Mouse (Mus musculus) adrenal gland, adult (tissue): Measurements from ENCODE around the gene Znrd1as.
A peak's percentile ranks its signal among the peaks of the same experiment; 100 is the strongest.
"Not testable (repeated sequence)": the region's sequence is repeated elsewhere in the genome, so short reads cannot be mapped to it uniquely, and the experiment has no call there.

Experiments
- DNase-seq, 2 experiments: peaks; one replicate each; pipeline ENCODE4 v3.0.0; 2022 to 2023; ENCODE audit warnings: low spot score in 1 of 2; ENCODE audit not compliant: inconsistent age in 2 of 2

The Znrd1as gene

GRCm38 (mm10) chr17:36949265-36949664 is 9.1 kb upstream of the Znrd1as start:
- DNase-seq, result no peak

GRCm38 (mm10) chr17:36950981-36951947 is 7.1 kb upstream of the Znrd1as start, which contains the start of gene Ppp1r11:
TSS of gene Ppp1r11 (minus strand) at chr17:36951741.
- peak; percentile 98 to 99 for DNase-seq

GRCm38 (mm10) chr17:36952631-36953030 is 5.8 kb upstream of the Znrd1as start:
- no peak for DNase-seq

DNA sequence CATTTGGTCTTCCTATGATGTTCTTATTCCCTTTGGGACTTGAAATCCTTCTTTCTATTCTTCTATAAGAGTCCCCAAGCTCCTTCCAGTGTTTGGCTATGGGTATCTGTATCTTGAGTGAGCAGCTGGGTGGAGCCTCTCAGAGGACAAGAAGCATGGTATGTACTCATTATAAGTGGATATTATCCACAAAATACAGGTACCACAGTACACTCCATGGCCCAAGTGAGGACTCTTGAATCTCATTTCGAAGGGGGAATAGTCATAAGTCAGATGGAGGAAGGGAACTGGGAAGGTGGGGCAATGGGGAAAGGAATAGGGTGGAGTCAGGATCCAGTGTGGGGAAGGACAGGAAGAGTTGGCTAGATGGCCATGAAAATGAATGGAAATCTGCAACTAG is 5.3 kb upstream of the Znrd1as start:
- no peak for DNase-seq

DNA sequence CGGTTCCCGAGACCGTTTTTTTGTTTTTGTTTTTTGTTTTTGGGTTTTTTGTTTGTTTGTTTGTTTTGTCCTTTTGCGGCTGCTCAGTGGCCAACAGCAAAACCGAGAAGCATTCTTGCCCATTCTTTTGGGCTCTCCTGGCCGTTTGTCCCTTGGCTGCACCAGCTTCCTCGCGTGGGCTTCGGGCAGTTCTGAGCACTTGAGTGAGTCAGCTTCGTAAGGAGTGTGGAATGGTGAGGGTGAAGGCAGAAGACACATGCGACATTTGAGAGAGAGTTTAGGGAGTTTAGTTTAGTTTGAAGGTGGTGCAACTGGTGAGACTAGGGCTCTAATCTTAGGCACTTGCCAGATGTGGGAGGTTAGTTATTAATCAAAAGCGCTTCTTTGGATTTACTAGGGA is 492 bp downstream of the Znrd1as start:
- no peak for DNase-seq

GRCm38 (mm10) chr17:36961125-36961524 is 2.7 kb downstream of the Znrd1as start:
- DNase-seq, result no peak

DNA sequence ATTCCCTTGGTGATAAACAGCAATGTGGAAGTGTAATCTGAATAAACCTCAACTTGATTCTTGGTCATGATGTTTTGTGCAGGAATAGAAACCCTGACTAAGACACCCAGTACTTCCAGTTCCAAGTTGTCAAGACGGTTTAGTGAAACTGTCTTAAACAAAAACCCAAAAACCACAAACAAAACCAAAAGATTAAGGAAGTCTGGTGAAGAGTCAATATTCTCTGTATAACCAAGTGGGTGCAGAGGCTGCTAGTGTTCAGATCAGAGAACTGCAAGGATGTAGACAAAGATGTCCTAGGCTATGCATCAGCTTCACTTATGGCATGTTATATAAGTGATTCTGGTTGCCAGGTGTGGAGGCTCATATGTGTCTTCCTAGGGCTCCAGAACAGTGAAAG is 8.5 kb downstream of the Znrd1as start:
- no peak for DNase-seq

GRCm38 (mm10) chr17:36970316-36970890 is 12.0 kb downstream of the Znrd1as start:
- DNase-seq, result no peak

DNA sequence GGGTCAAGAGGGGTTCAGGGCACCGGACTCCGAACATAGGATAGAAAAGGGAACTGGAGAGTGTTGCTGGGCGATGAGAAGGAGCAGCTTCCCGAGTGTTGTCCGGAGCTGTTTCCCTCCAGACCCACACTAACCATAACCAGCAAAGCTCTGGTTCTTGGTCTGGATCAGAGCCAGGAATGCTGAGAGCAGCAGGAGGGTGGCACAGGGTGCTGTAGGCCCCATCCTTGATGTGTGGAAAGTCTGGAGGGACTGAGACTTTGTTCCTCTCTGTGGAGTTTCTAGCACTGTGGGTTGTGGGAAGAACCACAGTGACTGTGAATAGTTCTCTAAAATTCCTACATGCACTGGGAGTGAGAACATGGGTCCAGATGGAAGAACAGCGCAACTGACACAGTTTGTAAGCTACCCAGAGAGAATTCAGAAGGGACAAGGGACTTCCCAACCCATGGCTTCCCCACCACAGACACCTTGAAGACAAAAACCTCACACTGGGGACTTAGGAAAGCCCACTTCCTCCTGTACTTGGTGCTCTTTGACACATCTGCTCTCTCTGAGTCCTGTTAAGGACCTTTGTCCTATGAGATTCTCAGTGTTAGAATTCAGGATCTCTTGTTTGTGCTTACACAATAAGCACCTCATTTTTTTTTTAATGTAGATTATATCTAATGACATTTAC is 12.9 kb downstream of the Znrd1as start:
- DNase-seq, result no peak

DNA sequence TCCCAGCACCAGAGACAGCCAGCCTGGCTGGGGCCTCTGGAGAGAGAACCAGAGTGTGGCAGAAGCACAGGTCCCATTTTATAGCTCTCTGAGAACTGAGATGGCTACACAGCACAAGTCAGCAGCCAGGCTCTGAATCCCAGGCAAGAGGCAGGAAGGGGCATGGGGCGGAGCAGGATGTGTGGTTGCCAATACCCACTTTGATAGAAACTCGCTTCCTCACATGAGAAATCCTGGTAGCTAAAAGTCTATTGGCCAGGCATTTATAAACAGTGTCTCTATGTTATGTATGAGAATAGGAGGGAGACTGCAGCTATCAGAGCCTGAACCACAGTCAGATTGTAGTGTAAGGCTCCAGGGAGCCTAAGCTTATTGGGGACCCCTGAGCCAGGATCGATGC is 14.4 kb downstream of the Znrd1as start:
- DNase-seq, result no peak

- DNase-seq, result no peak
Measured at GRCm38 (mm10) chr17:36973271-36973787, 14.9 kb downstream of the Znrd1as start.

- DNase-seq, result peak in 1 of 2 experiments; percentile 27
Measured at GRCm38 (mm10) chr17:36981221-36981813, 22.9 kb downstream of the Znrd1as start, which contains the start of gene 2410137M14Rik. TSS of gene 2410137M14Rik (minus strand) at chr17:36981237.

DNA sequence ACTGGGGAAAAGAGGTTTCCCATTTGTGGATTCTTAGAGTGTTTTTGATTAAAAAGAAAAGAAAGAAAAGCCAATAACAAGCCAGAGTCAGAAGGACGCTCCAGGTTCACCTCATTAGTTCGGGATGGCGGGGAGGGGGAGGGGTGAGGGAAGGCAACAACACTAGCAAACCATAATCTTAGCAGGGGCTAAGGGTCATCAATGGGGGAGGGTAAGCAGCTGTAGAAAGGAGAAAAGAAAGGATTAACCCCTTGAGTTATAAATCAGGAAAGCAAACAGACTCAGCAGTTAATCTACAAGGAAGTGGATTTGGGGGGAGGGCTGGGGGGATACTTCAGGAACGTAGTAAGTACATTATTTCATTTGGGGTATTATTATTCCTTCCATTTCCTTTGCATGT is 23.5 kb downstream of the Znrd1as start:
- no peak for DNase-seq

- DNase-seq, result no peak
Measured at GRCm38 (mm10) chr17:36982253-36983155, 24.1 kb downstream of the Znrd1as start.

DNA sequence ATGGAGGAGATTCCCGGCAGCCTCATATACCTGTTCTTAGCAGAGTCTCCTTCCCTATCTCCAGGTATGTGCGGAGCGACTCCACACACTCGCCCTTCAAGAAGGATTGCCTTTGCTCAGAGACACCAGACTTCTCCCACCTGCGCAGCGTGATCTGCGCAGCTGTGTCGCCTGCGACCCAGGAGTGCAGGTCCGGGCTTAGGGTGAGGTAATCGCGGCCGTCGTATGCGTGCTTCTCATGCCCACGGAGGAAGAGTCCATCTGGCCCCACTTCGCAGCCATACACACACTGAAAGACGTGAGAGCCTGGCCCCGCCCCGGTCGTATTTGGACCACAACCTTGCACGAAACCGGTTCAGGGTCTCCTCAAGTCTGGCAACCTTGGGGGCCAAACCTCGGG is 30.1 kb downstream of the Znrd1as start:
- peak in 1 of 2 experiments; percentile 25 for DNase-seq

- no peak for DNase-seq
Measured at GRCm38 (mm10) chr17:36989437-36989836, 31.0 kb downstream of the Znrd1as start, which contains the start of gene H2-M5. TSS of gene H2-M5 (minus strand) at chr17:36989537.

GRCm38 (mm10) chr17:36990630-36991029 is 32.2 kb downstream of the Znrd1as start:
- not testable (repeated sequence) for DNase-seq

DNA sequence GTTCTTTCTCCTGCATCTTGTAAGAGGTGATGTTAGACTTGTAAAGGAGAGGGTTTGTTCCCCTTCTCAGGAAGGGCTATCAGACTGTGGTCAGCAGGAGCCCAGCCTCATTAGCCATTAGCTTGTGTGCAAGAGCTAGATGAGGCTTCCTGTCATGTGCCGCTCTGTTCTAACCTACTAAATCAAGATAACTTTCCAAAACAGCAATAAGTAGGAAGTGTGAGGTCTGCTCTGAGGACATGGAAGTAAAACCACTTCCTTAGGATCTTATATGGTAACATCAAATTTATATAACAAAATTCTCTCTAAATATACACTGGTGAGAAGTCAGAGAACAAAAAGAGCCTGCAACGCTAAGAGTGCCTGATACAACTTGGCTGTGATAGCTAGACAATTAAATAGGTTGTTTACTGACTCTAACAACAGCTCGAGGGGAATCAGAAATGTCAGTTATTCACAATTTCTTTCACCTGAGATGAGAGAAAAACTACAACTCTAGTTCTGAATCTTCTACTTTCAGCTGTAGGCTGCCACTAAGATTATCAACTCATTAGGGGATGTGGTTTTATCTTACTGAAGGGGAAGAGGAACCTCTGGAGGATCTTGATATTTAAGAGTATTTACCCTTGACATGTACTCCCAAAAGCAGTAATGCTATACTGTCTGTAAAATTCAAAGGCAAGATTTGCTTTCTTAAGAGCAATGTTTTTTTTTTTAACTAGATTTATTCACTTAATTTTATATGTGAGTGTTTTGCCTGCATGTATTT is 34.1 kb downstream of the Znrd1as start:
- no peak for DNase-seq

DNA sequence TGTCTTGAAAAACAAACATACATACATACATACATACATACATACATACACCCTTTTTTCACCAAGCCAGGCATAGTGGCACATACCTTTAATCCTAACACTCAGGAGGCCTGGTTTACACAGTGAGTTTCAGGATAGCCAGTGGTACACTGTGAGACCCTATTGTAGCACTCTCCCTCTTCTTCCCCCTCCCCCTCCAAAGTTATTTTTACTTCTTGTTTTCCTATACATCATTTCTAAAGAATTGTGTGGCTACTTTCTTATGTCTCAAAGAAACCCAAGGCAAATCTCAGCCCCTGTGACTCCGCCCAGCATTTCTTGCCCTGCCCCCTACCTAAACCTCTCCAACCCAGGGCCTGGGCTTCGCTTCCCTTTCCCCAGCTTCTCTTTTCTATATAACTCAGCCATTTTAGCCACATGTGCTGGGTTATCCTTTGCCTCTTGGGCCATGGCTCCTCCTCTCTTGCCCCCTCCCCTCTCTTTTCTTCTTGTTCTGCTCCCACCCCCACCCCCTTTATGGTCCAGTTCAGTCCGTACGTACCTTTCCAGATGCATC is 35.5 kb downstream of the Znrd1as start:
- DNase-seq, result no peak
